Mouse (Mus musculus): ENCODE data around the gene Serpini1.

The Serpini1 gene

DNA sequence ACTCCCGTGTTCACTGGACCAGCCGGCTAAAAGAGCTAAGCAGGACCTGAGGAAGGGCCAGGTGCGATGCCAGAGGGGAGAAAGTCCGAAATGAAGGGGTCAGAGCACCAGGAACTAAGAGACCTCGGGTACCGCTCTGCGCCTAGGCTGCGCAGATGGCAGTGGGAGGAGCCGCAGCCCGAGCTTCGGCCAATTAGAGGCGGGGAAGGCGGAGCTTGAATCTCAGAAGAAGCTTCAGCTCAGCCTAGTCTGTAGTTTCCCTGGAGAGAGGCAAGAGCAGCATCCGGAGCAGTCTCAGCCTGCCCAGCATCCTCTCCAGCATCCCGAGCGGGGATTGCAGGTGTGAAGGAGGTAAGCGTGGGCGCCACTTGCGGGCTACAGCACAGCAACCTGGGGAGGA, at the start of gene Serpini1:
Gene Serpini1 (plus strand): TSS at position 256 of the 400 bp plus-strand sequence.
- DNase-seq, result peak; percentile 97

DNA sequence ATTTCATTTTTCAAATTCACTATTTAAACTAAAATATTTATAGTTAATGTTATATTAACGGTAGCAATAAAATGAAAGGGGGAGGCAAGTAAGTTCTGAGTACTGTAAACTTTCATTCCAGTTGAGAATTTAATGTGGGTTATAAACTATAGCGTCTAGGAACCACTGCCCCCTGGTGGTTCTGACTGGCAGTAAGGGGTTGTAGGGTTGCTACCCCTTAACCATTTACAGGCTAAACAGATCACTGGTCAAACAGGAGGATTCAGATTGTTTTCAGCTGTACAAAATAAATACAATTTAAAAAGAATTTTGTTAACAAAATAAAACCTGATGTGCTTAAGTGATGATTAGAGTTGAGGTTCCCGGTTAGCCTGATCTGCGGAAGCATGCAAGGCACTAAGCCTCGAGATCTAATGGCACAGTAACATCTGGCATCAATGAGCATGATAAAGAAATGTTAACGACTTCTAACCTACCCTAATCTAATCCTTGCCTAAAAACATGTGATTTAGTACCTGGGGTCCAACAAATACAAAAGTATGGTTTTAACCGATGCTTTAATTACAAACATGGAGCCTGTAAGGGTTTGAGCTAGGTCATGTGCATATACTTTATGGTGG, 39.6 kb upstream of the Serpini1 start:
- no peak for DNase-seq

- DNase-seq, result no peak
Measured at GRCm38 (mm10) chr3:75521314-75521713, 36.0 kb upstream of the Serpini1 start.

DNA sequence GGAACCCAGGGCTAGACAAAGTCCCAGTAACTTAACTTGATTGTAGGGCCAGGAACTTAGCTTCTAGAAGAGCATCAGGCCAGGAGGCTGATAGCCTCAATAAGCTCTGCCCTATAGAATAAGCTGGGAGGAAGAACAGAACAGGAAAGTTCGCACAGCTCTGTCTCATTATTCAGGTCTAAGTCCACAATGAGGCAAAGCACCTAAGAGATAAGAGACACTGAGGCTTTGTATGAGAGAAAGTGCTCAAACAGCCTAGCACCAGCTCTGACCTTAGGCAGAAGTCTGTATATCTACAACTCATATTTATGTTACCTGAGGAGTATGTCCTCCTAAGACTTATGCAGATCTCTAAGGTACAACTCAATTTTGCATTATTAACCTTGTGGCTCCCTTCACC, 34.8 kb upstream of the Serpini1 start:
- no peak for DNase-seq

DNA sequence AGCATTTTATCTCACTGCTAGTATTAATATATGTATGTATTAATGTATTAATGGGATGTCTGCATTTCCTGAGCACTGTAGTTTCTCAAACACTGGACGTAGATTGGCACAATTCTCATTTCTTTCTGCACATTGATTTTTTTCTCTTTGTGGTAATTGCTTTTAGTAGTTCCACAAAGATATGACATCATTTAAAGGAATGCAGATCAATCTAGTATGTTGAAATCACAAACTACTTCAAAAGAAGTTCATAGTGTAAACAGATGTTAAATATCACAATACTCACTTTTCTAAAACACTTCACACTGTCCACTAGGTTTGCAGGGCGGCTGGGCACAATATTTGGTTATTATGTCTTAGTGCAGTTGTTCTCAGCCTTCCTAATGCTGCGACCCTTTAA, 26.3 kb upstream of the Serpini1 start:
- DNase-seq, result no peak

GRCm38 (mm10) chr3:75534045-75534834, 23.1 kb upstream of the Serpini1 start:
- no peak for DNase-seq

DNA sequence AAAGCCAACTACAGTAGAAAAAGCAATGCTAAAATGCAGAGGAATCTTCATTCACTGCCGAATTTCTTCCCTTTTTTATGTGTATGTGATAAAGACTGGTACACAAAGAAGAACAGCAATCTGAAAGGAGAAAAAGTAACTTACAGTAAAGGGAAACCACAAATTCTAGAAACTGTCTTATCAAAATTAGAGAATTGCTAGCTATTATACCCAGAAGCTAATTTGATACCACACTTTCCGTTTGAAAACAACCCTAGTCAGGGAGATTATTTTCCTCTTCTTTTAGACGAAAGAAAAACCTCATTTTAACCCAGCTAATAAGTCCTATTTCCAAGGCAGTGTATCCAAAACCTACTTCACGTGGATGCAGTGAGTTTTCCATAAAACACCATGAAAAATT, 16.1 kb upstream of the Serpini1 start:
- no peak for DNase-seq

DNA sequence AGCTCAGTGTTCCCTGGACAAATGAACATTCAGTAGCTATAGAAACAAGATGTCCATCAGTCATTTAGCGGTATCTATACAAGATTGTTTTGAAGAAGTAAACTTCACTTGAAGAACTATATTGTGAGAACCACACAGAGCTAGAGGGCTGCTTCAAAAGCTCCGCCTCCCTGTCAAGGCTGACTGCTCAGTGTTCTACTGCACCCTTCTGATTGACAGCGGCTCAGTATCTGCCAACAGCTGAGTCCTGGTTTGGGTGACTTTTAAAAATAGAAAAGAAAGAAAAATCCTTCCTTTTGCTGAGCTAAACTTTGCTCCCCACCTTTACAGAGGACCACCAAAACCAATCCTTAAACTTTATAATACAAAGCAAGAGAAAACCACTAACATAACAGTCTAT, 14.5 kb upstream of the Serpini1 start:
- no peak for DNase-seq

- no peak for DNase-seq
Measured at GRCm38 (mm10) chr3:75544287-75544686, 13.1 kb upstream of the Serpini1 start.

DNA sequence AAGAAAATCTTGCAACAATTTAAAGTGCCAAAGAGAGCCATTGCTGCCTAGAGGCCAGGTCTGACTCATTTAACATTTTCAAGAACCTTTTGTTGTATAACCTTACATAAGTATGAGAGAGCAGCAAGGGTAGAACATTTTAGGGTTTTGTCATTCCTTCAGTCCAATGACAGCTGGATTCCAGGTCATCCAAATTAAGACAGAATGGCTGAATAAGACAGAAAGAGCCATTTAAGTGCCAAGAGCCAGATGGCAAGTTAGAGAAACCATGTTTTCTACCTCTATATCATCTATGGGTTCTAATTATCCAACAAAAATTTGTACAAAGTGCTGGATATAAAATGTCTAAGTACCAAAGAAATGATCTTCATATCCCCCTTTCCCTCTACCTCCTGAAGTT, 6.1 kb upstream of the Serpini1 start:
- DNase-seq, result no peak

DNA sequence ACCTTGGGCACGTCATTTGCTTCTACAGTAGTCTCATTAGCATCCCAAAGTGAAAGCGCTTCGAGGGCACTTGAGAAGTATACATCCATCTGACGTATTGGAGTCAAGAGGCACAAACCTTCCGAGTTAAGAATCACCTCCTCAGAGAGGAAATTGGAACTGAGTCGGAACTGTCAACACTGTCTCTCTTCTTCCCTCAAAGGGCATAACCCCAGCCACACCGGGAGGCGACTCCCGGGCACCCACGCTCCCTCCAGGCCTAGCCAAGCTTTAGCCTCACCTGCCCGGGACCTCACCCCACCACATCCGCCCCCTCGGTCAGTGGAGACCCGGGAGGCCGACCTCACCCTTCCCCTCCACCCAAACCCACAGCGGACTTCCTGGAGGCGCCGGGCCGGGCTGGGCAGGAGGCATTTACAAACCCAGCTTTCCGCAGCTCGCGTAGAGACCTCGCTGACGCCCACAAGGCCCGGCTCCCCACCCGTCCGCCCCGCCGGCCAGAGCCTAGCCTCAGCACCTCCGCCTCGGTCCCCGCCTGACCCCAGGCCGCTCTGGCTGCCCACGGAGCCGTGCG, 1.1 kb upstream of the Serpini1 start:
- DNase-seq, result no peak

- peak; percentile 100 for DNase-seq
Measured at GRCm38 (mm10) chr3:75556695-75557291, 554 bp upstream of the Serpini1 start, which contains the start of gene Pdcd10. Gene Pdcd10, minus strand, starts transcription at chr3:75556856.

GRCm38 (mm10) chr3:75574074-75574473, 16.7 kb downstream of the Serpini1 start:
- no peak for DNase-seq

DNA sequence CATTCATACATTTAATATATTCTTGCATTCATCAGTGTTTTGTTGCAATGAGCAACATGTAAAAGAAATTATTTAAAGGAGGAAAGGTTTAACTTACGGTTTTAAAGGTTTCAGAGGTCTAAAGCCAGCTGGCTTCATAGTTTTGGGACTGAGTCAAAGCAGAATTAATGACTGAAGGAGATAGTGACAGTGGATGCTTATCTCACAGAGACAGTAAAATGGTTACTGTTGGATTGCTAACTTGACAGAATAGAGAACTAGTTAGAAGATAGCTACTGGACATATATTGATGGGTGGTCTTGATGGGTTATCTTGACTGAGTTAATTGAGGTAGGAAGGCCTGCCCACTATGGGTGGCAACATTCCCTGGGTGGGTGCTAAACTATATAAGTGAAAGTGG, 18.2 kb downstream of the Serpini1 start:
- no peak for DNase-seq

DNA sequence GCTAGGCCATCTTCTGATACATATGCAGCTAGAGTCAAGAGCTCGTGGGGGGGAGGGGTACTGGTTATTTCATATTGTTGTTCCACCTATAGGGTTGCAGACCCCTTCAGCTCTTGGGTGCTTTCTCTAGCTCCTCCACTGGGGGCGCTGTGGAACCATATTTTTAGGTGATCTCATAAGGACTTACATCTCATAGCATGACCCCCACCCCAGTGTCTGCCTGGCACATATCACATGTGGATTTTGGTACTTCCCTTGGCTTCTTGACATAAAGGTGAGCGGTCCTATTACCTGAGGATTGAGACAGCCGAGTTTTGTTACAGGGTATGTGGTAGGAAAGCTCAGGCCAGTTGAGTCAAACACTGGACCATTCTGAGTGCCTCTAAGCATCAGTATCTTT, 22.0 kb downstream of the Serpini1 start:
- no peak for DNase-seq

GRCm38 (mm10) chr3:75583293-75583692, 25.9 kb downstream of the Serpini1 start:
- peak; percentile 70 for DNase-seq

- no peak for DNase-seq
Measured at GRCm38 (mm10) chr3:75584898-75585297, 27.6 kb downstream of the Serpini1 start.

DNA sequence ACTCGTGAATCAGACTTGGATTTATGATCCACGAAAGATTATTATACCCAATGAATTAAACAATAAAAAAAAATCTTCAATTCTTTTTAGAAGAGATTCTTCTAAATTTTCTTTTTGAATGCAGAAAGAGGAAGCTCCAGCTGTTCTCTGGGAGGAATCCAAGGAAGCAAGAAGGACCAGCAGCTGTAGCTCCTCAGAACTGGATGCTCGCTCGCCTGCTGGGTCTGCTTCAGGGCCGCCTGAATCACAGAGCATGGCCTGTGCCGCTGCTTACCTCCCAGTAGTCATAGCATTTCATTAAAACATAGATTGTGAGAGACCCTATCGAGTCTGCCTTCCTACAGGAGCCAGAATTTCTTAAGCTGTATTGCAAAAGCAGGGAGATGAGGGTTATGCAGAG, 53.7 kb downstream of the Serpini1 start:
- no peak for DNase-seq

GRCm38 (mm10) chr3:75624627-75625026, 67.3 kb downstream of the Serpini1 start:
- DNase-seq, result no peak

GRCm38 (mm10) chr3:75630988-75631615, 73.8 kb downstream of the Serpini1 start:
- no peak for DNase-seq

GRCm38 (mm10) chr3:75633221-75633620, 75.9 kb downstream of the Serpini1 start:
- no peak for DNase-seq

- DNase-seq, result no peak
Measured at GRCm38 (mm10) chr3:75633635-75634034, 76.3 kb downstream of the Serpini1 start.

DNA sequence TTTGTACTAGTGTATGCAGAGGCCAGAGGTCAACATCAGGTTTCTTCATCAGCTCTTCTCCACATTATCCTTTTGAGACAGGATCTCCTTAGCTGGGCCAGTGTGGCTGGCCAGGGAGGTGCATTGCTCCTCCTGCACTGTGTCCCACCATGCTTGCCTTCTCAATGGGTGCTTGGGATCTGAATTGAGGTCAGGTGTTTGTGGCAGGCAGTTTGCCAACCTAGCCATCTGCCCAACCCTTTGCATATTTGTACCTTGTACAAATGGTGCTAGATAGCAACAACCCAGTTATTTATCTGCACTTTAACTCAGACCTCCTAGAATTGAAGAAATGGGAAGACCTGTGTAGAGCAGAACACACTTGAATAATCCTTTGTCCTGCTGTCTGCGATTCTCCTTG, 78.3 kb downstream of the Serpini1 start:
- peak; percentile 83 for DNase-seq

All from cerebellum, adult 11-12 months (tissue).